Mouse (Mus musculus) urinary bladder, postnatal 10 days (tissue): ENCODE results near the gene Ldoc1.

Source experiments
- DNase-seq: peaks from one replicate; pipeline ENCODE4 v3.0.0; 2022; ENCODE audit warnings: low spot score

Gene Ldoc1

DNA sequence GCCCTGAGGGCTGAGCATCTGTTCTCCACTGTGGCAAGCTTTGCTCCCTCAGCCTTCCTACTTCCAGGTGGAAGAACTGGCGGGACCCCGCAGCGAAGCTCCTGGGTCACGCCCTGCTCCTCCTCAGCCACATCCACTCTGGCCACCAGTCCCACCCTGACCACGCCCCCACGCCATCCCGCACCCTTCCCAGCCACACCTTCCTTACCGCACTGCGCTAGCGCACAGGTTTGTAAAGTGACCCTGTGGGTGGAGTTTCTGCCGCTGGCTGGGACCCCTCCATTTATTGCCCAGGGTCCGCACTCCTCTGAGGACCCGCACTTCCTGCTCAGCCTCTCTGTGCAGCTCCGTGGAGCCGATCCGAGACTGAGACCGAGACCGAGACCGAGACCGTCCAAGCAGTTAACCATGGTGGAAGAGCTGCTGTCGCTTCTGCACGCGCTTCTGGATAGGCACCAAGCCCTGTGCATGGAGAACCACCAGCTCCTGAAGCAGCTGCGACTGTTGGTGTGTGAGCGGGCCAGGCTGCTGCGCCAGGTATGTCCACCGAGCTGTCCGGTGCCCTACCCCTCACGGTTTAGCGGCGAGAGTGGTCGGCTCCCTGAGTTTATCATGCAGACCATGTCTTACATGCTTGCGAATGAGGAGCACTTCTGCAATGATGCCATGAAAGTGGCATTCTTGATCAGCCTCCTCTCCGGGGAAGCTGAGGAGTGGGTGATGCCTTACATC, at the start of gene Ldoc1:
Gene Ldoc1 (plus strand): TSS at position 196 of the 732 bp plus-strand sequence.
- no peak for DNase-seq

DNA sequence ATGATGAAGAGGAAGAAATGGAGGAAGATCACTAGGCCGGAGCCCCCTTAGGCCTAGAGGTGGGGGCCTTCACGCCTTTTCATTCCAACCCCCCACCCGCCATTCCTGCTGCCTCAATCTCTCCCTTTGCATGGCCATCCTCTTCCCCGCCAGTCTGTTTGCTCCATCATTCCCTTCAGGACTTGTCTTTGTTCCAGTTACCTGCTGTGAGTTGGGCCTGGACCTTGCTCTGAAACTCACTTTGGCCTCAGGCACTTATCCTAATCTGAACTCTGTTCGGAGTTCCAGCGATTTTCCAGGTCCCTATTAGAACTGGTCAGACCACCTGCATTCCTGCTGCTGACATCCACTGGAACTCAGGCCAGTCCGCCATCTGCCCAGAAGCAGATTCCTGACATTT, 834 bp downstream of the Ldoc1 start:
- DNase-seq = no peak

DNA sequence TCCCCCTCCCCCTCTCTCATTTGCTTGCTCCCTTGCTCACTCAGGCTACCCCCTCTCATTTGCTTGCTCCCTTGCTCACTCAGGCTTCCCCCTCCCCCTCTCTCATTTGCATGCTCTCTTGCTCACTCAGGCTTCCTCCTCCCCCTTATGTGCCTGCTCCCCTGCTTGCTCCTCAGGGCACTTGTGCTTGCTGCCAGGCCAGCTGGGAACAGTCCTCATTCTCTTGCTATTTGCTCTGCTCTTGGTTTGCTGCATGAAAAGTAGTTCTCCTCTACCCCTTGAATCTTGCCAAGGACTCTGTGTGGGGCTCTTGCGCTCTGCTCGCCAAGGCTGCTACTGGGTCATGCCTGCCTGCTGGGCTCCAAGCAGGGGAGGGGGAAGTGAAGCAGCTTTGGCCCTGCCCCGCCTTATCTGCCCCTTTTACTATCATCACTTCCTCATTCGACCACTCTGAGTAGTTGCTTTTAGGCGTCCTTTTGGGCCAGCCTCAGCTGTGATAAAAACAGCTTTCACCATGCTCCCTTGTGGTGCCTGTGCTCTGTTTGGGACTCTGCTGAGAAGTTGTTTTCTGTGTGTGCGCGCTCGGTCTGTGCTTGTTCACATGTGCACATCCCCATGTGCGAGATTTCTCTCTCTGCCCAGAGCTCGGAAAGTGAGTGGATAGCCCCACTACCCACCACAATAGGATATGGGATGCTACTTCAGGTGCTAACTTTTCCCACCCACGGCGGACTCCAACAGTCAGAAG, 13.2 kb downstream of the Ldoc1 start:
- DNase-seq = no peak

DNA sequence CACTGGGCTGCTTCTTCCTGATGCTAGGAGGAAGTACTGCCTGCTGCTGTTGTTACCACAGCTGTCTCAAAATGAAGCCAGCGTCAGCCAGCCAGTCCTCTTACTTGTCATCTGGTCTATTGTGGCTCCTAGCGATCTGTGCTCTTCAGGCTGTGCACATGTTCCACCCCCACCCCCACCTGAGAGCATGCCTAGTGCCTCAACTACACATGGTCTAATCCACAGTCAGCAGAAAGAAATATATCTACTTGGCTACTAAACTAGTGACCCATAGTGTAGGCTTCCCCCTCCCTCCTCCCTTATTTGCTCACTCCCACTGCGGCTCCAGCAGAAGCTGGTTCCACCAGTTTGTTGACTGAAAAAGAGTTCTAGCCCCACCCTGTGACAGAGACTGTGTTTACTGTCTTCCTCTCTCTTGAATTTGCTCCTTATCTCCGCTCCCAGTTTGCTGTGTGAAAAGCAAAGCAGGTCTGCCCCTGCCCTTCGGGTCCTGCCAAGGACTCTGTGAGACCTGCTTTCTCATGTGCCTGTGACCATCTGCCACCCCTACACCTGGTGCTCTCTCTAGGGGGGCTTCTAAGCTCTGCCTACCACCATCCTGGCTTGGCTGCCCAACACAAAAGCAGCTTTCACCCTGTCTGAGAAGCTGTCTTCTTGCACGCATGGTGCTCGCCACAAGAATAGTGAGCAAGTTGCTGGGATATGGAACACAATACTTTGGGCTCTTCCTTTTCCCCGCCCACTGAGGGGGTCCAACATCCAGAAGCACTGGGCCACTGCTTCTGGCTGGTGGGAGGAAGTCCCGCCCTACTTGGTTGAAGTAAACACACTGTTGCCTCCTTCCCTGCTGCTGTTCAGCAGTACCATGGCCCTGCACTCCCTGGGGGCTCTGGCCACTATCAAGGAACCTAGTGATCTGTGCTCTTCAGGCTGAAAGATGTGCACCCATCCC, 14.0 kb downstream of the Ldoc1 start:
- DNase-seq = no peak

DNA sequence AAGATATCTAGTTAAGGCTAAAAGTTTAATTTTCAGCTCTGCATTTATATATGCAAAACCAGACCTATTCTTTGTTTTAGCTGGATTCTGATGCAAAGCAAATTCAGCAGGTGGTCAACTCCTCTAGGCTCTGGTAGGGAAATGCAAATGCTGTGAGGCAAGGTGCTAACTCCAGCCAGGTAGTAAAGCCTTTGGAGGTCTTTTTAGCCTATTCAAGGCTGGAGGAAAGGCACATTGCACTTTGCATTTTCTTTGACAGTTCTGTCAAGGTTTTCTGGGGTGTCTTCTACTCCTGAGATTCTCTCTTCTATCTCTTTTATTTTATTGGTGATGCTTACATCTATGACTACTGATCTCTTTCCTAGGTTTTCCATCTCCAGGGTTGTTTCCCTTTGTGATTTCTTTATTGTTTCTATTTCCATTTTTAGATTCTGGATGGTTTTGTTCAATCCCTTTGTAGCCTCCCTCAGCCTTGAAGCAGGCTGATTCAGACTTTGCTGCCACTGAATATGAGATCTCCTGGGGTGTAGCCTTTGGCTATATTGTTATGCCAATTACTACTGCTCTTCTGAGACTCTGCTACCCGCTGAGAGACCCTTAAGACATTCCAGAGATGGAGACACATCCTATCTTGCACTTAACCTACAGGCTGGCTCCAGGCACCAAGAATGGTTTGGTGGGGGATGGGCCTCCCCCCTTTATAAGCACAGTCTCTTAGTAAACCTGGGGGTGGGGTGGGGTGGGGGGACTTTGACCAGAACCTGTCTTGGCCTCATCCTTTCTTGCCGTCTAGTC, 18.4 kb downstream of the Ldoc1 start:
- no peak for DNase-seq
